In genomic region chr4:155606825-155607224, GRCm38 (mm10) we compare ENCODE assay signal across 25 mouse cellular contexts. TPM values are rescaled to one million over a fixed set of nuclear protein-coding genes. Genes with fewer than 3 reads are reported as not detected.
"Had no signal": no experiment of that assay in that cellular context is flagged by ENCODE, and none has a peak within 500 bp of the region (broad histone marks: within the 10 kb centered on the region; RNA-seq: fewer than 3 reads in every experiment).

No protein-coding gene starts in this region.

- H3K9ac ChIP-seq: lung, embryonic 15.5 days; midbrain, embryonic 13.5 days; midbrain, embryonic 15.5 days; neural tube, embryonic 12.5 days; stomach, embryonic 15.5 days had no signal

- DNase-seq: lung, adult 2 months; lung, postnatal 14 days; lung, postnatal 36 days; right cerebral cortex, postnatal 14 days; thymus, adult 2 months; thymus, postnatal 25 days; thymus, postnatal 4 days had no signal

- H3K27me3 ChIP-seq: lung, embryonic 15.5 days; megakaryocyte, embryonic 14.5 days; midbrain, embryonic 13.5 days; midbrain, embryonic 15.5 days; neural tube, embryonic 12.5 days; stomach, embryonic 15.5 days had no signal

- ATAC-seq: lung, postnatal 0 days; midbrain, embryonic 13.5 days; midbrain, embryonic 15.5 days had no signal

- H3K4me2 ChIP-seq: lung, embryonic 15.5 days; midbrain, embryonic 11.5 days; midbrain, embryonic 13.5 days; midbrain, embryonic 15.5 days; neural tube, embryonic 12.5 days; stomach, embryonic 15.5 days had no signal

- H3K27ac ChIP-seq: lung, embryonic 15.5 days; macrophage; midbrain, embryonic 13.5 days; midbrain, embryonic 15.5 days; neural tube, embryonic 12.5 days; stomach, embryonic 15.5 days; stomach, postnatal 0 days had no signal

- H3K4me3 ChIP-seq: lung, embryonic 15.5 days; megakaryocyte, embryonic 14.5 days; midbrain, embryonic 13.5 days; midbrain, embryonic 15.5 days; neural tube, embryonic 12.5 days; stomach, embryonic 15.5 days had no signal

- H3K9me3 ChIP-seq: lung, embryonic 15.5 days; megakaryocyte, embryonic 14.5 days; midbrain, embryonic 13.5 days; midbrain, embryonic 15.5 days; neural tube, embryonic 12.5 days; stomach, embryonic 15.5 days had no signal

RNA-seq across cellular contexts. Expression of gene Gm10563, which starts 38.4 kb away (rescaled TPM):
- total RNA-seq: megakaryocyte progenitor cell, adult 5-6 weeks; midbrain, postnatal 0 days; monocyte, adult 5-6 weeks; neutrophil, adult 5-6 weeks had no signal
- polyA plus RNA-seq: lung, adult 2 months; lung, embryonic 15.5 days; lung, postnatal 0 days; macrophage; midbrain, embryonic 11.5 days; midbrain, embryonic 13.5 days; midbrain, embryonic 15.5 days; midbrain, postnatal 0 days; neural tube, embryonic 12.5 days; neural tube, embryonic 14.5 days; spleen, adult 2 months; stomach, embryonic 15.5 days; stomach, postnatal 0 days; testis, adult 2 months; thymus, adult 2 months; urinary bladder, adult 2 months had no signal

RNA-seq across cellular contexts. Expression of gene Mmp23, which starts 46.4 kb away (rescaled TPM):
- total RNA-seq: monocyte, adult 5-6 weeks had no signal
- polyA plus RNA-seq: macrophage had no signal
